Mouse (Mus musculus) liver, adult 2 months (tissue): ENCODE results near the gene Klhl8. TPM values are rescaled to one million over a fixed set of nuclear protein-coding genes. Genes with fewer than 3 reads are reported as not detected.

ENCODE experiments used
- DNase-seq: peaks from one replicate; pipeline ENCODE4 v3.0.0-alpha.2; 2011; ENCODE audit warnings: low read depth, low spot score; ENCODE audit errors: extremely low read depth
- H3K27ac ChIP-seq: fragments of 200-500 bp; replicated peaks from 2 replicates; pipeline ENCODE4 v1.5.1; 2012; ENCODE audit warnings: low read depth, mild to moderate bottlenecking, control low read depth, inconsistent platforms, low read length; ENCODE audit not compliant: insufficient read depth
- H3K27me3 ChIP-seq: fragments of 200-500 bp; 2 replicates; pipeline ENCODE4 v1.6.1; 2012; ENCODE audit warnings: mild to moderate bottlenecking, moderate library complexity, low read length, inconsistent platforms; ENCODE audit not compliant: control insufficient read depth, insufficient read depth
- H3K36me3 ChIP-seq: fragments of 200-500 bp; 2 replicates; pipeline ENCODE4 v1.6.1; 2012; ENCODE audit warnings: low read length, inconsistent platforms; ENCODE audit not compliant: control insufficient read depth, insufficient read depth
- H3K4me1 ChIP-seq: fragments of 200-500 bp; 2 replicates; pipeline ENCODE4 v1.6.1; 2011; ENCODE audit warnings: low read length; ENCODE audit not compliant: control insufficient read depth, insufficient read depth
- H3K4me3 ChIP-seq: fragments of 200-500 bp; 2 replicates; pipeline ENCODE4 v1.5.1; 2011; ENCODE audit warnings: low read depth, mild to moderate bottlenecking, control low read depth, low read length, moderate library complexity; ENCODE audit not compliant: insufficient read depth
- H3K79me2 ChIP-seq: fragments of 200-500 bp; 2 replicates; pipeline ENCODE4 v1.6.1; 2012; ENCODE audit warnings: inconsistent platforms, mild to moderate bottlenecking, low read length, moderate library complexity; ENCODE audit not compliant: control insufficient read depth, insufficient read depth
- H3K9ac ChIP-seq: fragments of 200-500 bp; 2 replicates; pipeline ENCODE4 v1.6.1; 2012; ENCODE audit warnings: low read depth, mild to moderate bottlenecking, control low read depth, inconsistent platforms, low read length
- CTCF ChIP-seq: fragments of 200-500 bp; IDR thresholded peaks from 2 replicates; pipeline ENCODE4 v1.5.1; 2011; ENCODE audit warnings: low read depth, low read length, control low read depth
- POLR2A ChIP-seq: fragments of 200-500 bp; IDR thresholded peaks from 2 replicates; pipeline ENCODE4 v1.6.1; 2011; ENCODE audit warnings: low read length, control low read depth; ENCODE audit not compliant: insufficient read depth; ENCODE audit errors: extremely low read depth
- WGBS: fragments of 180-500 bp; shearing (Covaris S2); methylation state at CpG from one replicate; pipeline ENCODE4 v1.1.7; 2018; 5-methylcytosine and 5-hydroxymethylcytosine counted together
- polyA plus RNA-seq: library from polyadenylated mRNA; depleted of rRNA; stranded (reverse); fragments of >200 nt; gene quantifications from 2 replicates; pipeline ENCODE4 v1.2.3, GENCODE M21; 2012
- total RNA-seq: library from RNA; depleted of rRNA; stranded (reverse); fragments of >200 nt; gene quantifications from 2 replicates; pipeline ENCODE4 v1.2.3, GENCODE M21; 2014

Klhl8 gene
- total and polyA plus RNA-seq, 2 experiments, result 1.3 to 2.6 TPM

GRCm38 (mm10) chr5:103836148-103836784 is 74.8 kb downstream of the Klhl8 start:
- H3K4me1 ChIP-seq, result peaks cover 14% of the 10 kb centered on the region
- no peak overlapping the region for H3K27ac ChIP-seq
- TF ChIP-seq POLR2A (no peak), CTCF (no peak)
- no peak overlapping the region for H3K9ac ChIP-seq
- H3K36me3 ChIP-seq, result peaks cover 17% of the 10 kb centered on the region; the same call in 1 of the 2 replicates
- H3K79me2 ChIP-seq, result peaks cover 9% of the 10 kb centered on the region; the same call in 1 of the 2 replicates
- no peak for DNase-seq
- WGBS, result 85% methylated on average over 11 of the region's 11 CpGs
- H3K27me3 ChIP-seq, result no peaks in the 10 kb centered on the region
- no peak overlapping the region for H3K4me3 ChIP-seq

GRCm38 (mm10) chr5:103835471-103836147 is 75.5 kb downstream of the Klhl8 start:
- peak; percentile 94 for DNase-seq
- Histone ChIP-seq H3K9ac (no peak overlapping the region), H3K4me3 (no peak overlapping the region), H3K36me3 (peaks cover 13% of the 10 kb centered on the region; the same call in 1 of the 2 replicates), H3K79me2 (peaks cover 9% of the 10 kb centered on the region; the same call in 1 of the 2 replicates), H3K4me1 (peaks cover 14% of the 10 kb centered on the region), H3K27ac (no peak overlapping the region), H3K27me3 (no peaks in the 10 kb centered on the region)
- WGBS, result 66% methylated on average over 15 of the region's 15 CpGs
- TF ChIP-seq POLR2A (no peak), CTCF (no peak)

DNA sequence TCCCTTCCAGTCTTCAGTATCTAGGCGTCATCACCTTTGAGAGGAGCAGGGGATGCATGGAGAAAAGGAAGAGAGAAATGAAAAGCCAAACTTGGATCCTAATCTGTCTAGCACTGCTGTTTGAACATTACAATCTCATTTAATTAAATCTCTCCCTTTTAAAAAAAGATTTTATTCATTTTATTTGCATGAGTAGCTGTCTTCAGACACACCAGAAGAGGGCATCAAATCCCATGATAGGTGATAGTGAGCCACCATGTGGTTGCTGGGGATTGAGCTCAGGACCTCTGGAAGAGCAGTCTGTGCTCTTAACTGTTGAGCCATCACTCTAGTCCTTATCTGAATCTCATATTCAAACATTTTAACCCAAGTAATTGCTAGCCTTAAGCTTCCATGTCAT is 80.2 kb downstream of the Klhl8 start:
- H3K9ac ChIP-seq, result no peak overlapping the region
- H3K36me3 ChIP-seq, result peaks cover 31% of the 10 kb centered on the region
- 94% methylated on average over 1 of the region's 1 CpGs for WGBS
- peaks cover 4% of the 10 kb centered on the region; the same call in 1 of the 2 replicates for H3K79me2 ChIP-seq
- DNase-seq, result no peak
- no peak overlapping the region for H3K4me3 ChIP-seq
- no peak for TF ChIP-seq POLR2A
- TF ChIP-seq CTCF, result no peak
- no peak overlapping the region for H3K27ac ChIP-seq
- H3K27me3 ChIP-seq, result no peaks in the 10 kb centered on the region
- peaks cover 6% of the 10 kb centered on the region for H3K4me1 ChIP-seq

DNA sequence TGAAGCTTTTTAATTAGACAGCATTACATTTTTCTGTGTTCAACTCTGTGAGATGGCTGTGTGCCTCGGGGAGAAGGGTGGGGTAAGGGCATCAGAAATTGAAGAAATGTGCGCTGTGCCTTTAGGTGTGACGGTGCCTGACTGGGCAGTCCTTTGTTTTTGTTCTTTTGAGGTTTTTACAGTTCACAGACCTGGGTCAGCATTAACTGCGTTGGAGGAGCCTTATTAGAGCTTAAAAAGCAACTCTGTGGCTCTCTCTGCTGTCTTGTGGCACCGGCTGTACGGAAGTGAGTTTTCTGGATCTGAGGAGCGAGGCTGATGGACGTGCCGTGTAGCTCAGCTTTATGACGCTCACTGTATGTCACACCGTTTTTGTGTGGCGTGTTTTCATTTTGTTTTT is 81.9 kb downstream of the Klhl8 start:
- 0 out of 2 replicates have a peak overlapping the region, but pooled peaks have one; percentile 11 for H3K27ac ChIP-seq
- no peak for DNase-seq
- H3K4me3 ChIP-seq, result no peak overlapping the region
- WGBS, result 88% methylated on average over 12 of the region's 12 CpGs
- peaks cover 4% of the 10 kb centered on the region; the same call in 1 of the 2 replicates for H3K79me2 ChIP-seq
- H3K9ac ChIP-seq, result no peak overlapping the region
- no peak for TF ChIP-seq POLR2A
- TF ChIP-seq CTCF, result no peak
- peaks cover 31% of the 10 kb centered on the region for H3K36me3 ChIP-seq
- H3K4me1 ChIP-seq, result peaks cover 6% of the 10 kb centered on the region
- no peaks in the 10 kb centered on the region for H3K27me3 ChIP-seq

- TF ChIP-seq POLR2A, result no peak
- TF ChIP-seq CTCF, result no peak
- Histone ChIP-seq H3K27me3 (no peaks in the 10 kb centered on the region), H3K4me1 (peaks cover 6% of the 10 kb centered on the region), H3K9ac (no peak overlapping the region), H3K4me3 (no peak overlapping the region), H3K36me3 (peaks cover 30% of the 10 kb centered on the region), H3K79me2 (peaks cover 4% of the 10 kb centered on the region; the same call in 1 of the 2 replicates), H3K27ac (0 out of 2 replicates have a peak overlapping the region, but pooled peaks have one; percentile 22)
- peak; percentile 81 for DNase-seq
- WGBS, result 34% methylated on average over 8 of the region's 8 CpGs
These were observed 82.3 kb downstream of the Klhl8 start for GRCm38 (mm10) chr5:103828729-103829128.
